Mouse (Mus musculus): ENCODE data around the gene Srarp. TPM values are rescaled to one million over a fixed set of nuclear protein-coding genes. Genes with fewer than 3 reads are reported as not detected.

The Srarp gene
- polyA plus RNA-seq, 1 experiment from 2014 or later: not detected

GRCm38 (mm10) chr4:141439083-141439803 is 3.3 kb upstream of the Srarp start:
- no peak for ATAC-seq
- 83% methylated on average over 12 of the region's 12 CpGs for WGBS
- no peaks in the 10 kb centered on the region for H3K9me3 ChIP-seq

GRCm38 (mm10) chr4:141433191-141433590 is 2.7 kb downstream of the Srarp start:
- Histone ChIP-seq H3K36me3 (no peaks in the 10 kb centered on the region), H3K9me3 (no peaks in the 10 kb centered on the region), H3K4me1 (replicated peaks) (no peaks in the 10 kb centered on the region), H3K27ac (no peak overlapping the region), H3K27me3 (0 out of 2 replicates have a peak, but pooled peaks cover 3% of the 10 kb centered on the region), H3K9ac (replicated peaks) (no peak overlapping the region), H3K4me2 (replicated peaks) (no peak overlapping the region), H3K4me3 (replicated peaks) (no peak overlapping the region)
- 87% methylated on average over 18 of the region's 18 CpGs for WGBS
- ATAC-seq: no peak

More at GRCm38 (mm10) chr4:141439083-141439803, 3.3 kb upstream of the Srarp start:
- Histone ChIP-seq H3K9ac (replicated peaks) (no peak overlapping the region), H3K4me1 (replicated peaks) (peaks cover 6% of the 10 kb centered on the region), H3K27me3 (no peaks in the 10 kb centered on the region), H3K4me3 (replicated peaks) (no peak overlapping the region), H3K36me3 (no peaks in the 10 kb centered on the region), H3K4me2 (replicated peaks) (no peak overlapping the region), H3K27ac (no peak overlapping the region)

DNA sequence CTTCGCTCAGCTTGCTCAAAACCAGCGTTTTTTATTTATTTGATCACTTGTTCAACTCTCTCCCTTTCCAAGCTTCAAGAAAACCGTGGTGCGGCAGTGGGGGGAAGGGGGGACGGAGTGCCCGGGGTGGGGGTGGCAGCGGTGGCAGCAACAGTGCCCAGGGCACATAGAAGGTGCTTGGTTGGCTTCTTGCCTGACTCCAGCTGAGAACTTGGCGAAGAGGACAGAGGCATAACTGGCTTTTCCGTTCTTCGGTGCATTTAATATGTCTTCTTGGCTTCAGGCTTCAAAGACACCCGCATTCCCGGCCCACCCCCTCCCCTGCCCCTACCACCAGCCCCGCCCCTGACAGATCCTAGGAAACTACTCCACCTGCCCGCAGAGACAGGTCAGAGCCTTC is 3.2 kb downstream of the Srarp start:
- WGBS: 76% methylated on average over 14 of the region's 14 CpGs
- H3K4me2 ChIP-seq (replicated peaks): no peak overlapping the region
- ATAC-seq: no peak
- no peak overlapping the region for H3K27ac ChIP-seq
- H3K4me1 ChIP-seq (replicated peaks): no peaks in the 10 kb centered on the region
- H3K9me3 ChIP-seq: no peaks in the 10 kb centered on the region
- H3K36me3 ChIP-seq: no peaks in the 10 kb centered on the region
- 0 out of 2 replicates have a peak, but pooled peaks cover 3% of the 10 kb centered on the region for H3K27me3 ChIP-seq
- no peak overlapping the region for H3K4me3 ChIP-seq (replicated peaks)
- no peak overlapping the region for H3K9ac ChIP-seq (replicated peaks)

- peaks cover 3% of the 10 kb centered on the region for H3K4me1 ChIP-seq (replicated peaks)
- WGBS: 45% methylated on average over 9 of the region's 9 CpGs
- no peak overlapping the region for H3K4me2 ChIP-seq (replicated peaks)
- H3K27ac ChIP-seq: no peak overlapping the region
- no peak for ATAC-seq
- 0 out of 2 replicates have a peak, but pooled peaks cover 7% of the 10 kb centered on the region for H3K27me3 ChIP-seq
- H3K9ac ChIP-seq (replicated peaks): no peak overlapping the region
- H3K9me3 ChIP-seq: no peaks in the 10 kb centered on the region
- no peaks in the 10 kb centered on the region for H3K36me3 ChIP-seq
- no peak overlapping the region for H3K4me3 ChIP-seq (replicated peaks)
Measured at GRCm38 (mm10) chr4:141430997-141431396, 4.9 kb downstream of the Srarp start.

GRCm38 (mm10) chr4:141429847-141430246 is 6.1 kb downstream of the Srarp start:
- H3K9me3 ChIP-seq: no peaks in the 10 kb centered on the region
- no peak overlapping the region for H3K4me2 ChIP-seq (replicated peaks)
- 51% methylated on average over 9 of the region's 9 CpGs for WGBS
- H3K27ac ChIP-seq: no peak overlapping the region
- no peaks in the 10 kb centered on the region for H3K36me3 ChIP-seq
- peaks cover 13% of the 10 kb centered on the region; the same call in 1 of the 2 replicates for H3K27me3 ChIP-seq
- no peak for ATAC-seq
- peaks cover 14% of the 10 kb centered on the region for H3K4me1 ChIP-seq (replicated peaks)
- no peak overlapping the region for H3K9ac ChIP-seq (replicated peaks)
- no peak overlapping the region for H3K4me3 ChIP-seq (replicated peaks)

DNA sequence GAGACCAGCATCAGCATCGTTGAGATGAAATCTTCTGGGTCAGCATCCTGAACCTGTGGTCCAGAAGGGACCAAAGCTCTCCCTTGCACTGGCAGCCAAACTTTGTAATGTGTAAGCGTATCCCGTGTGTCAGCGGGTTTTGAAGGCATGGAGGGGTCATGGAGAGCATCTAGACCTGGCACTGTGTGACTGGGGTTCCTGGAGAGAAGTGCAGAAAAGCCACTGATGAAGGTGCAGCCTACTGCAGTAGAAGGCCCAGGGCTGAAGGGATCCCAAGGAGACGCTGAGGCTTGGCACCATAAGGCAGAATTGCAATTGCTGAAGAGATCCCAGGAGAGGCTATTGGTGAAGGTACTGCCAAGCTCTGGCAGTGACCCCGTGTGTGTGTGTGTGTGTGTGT is 6.5 kb downstream of the Srarp start:
- ATAC-seq: no peak
- no peak overlapping the region for H3K4me2 ChIP-seq (replicated peaks)
- H3K4me3 ChIP-seq (replicated peaks): no peak overlapping the region
- 83% methylated on average over 6 of the region's 6 CpGs for WGBS
- no peak overlapping the region for H3K9ac ChIP-seq (replicated peaks)
- no peaks in the 10 kb centered on the region for H3K36me3 ChIP-seq
- H3K27ac ChIP-seq: no peak overlapping the region
- peaks cover 15% of the 10 kb centered on the region for H3K4me1 ChIP-seq (replicated peaks)
- H3K27me3 ChIP-seq: peaks cover 13% of the 10 kb centered on the region; the same call in 1 of the 2 replicates
- H3K9me3 ChIP-seq: no peaks in the 10 kb centered on the region

DNA sequence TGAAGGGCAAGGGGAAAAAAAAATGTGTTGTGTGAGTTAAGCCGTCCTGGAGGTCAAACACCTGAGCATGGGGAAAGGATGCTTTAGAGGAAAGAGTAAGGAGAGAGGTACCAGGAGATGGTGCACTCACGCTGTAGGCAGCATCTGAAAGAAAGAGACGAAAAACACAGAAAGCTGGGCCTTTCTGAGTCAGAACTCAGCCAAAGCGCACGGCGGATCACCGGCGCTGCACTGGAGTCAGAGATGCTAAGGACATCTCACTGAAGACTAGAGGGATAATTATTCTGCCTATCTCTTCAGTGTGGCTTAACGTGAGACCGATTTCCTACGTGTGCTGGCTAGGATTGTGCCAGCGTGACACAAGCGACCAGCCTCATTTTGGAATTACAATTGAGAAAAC is 8.0 kb downstream of the Srarp start:
- H3K27ac ChIP-seq: no peak overlapping the region
- H3K4me3 ChIP-seq (replicated peaks): no peak overlapping the region
- no peak overlapping the region for H3K9ac ChIP-seq (replicated peaks)
- ATAC-seq: no peak
- peaks cover 15% of the 10 kb centered on the region for H3K4me1 ChIP-seq (replicated peaks)
- no peaks in the 10 kb centered on the region for H3K9me3 ChIP-seq
- peaks cover 13% of the 10 kb centered on the region; the same call in 1 of the 2 replicates for H3K27me3 ChIP-seq
- H3K4me2 ChIP-seq (replicated peaks): no peak overlapping the region
- H3K36me3 ChIP-seq: no peaks in the 10 kb centered on the region
- 82% methylated on average over 13 of the region's 13 CpGs for WGBS

DNA sequence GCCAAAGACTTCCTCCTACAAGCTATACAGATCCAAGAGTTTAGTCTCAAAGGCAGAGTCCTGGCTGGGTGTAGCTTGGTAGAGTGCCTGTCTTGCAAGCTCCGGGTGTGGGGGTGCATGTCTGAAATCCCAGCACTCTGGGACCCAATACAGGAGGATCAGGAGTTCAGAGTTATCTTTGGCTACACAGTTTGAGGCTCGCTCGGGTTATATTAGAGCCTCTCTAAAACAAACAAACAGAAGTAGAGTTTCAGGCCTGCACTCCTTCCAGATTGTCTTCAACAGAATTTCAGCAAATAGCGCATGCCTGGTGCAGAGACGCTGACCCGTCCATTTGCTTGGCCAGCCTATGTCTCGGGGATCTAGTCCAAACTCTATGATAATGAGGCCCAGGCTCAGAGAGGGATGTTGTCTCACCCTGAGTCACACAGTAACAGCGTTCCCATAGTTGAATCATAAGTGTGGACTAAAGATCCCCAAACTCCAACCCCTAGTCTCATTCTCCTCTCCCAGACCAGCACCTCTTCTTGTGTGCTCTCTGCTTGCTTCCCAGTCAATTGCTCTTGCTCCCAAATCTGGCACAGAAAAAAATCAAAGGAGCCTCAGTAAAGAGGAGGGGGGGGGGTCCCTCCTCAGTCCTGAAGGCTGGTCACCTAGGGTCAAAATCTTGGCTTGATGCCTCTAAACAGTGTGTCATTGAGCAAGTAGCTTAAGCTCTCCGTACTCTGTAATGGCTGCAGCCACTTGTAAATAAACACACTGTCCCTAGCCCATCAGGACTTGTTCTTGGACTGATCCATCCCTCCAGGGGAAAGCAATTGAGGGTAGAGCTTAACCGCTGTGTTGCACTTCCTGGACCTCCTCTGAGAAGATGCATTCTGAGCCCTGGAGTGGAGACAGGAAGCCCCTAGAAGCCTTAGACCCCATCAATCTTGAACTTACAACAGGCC is 8.8 kb downstream of the Srarp start:
- Histone ChIP-seq H3K36me3 (no peaks in the 10 kb centered on the region), H3K9me3 (no peaks in the 10 kb centered on the region), H3K4me1 (replicated peaks) (peaks cover 15% of the 10 kb centered on the region), H3K4me3 (replicated peaks) (no peak overlapping the region), H3K27me3 (peaks cover 13% of the 10 kb centered on the region; the same call in 1 of the 2 replicates), H3K27ac (no peak overlapping the region), H3K9ac (replicated peaks) (no peak overlapping the region), H3K4me2 (replicated peaks) (no peak overlapping the region)
- WGBS: 84% methylated on average over 10 of the region's 10 CpGs
- no peak for ATAC-seq

DNA sequence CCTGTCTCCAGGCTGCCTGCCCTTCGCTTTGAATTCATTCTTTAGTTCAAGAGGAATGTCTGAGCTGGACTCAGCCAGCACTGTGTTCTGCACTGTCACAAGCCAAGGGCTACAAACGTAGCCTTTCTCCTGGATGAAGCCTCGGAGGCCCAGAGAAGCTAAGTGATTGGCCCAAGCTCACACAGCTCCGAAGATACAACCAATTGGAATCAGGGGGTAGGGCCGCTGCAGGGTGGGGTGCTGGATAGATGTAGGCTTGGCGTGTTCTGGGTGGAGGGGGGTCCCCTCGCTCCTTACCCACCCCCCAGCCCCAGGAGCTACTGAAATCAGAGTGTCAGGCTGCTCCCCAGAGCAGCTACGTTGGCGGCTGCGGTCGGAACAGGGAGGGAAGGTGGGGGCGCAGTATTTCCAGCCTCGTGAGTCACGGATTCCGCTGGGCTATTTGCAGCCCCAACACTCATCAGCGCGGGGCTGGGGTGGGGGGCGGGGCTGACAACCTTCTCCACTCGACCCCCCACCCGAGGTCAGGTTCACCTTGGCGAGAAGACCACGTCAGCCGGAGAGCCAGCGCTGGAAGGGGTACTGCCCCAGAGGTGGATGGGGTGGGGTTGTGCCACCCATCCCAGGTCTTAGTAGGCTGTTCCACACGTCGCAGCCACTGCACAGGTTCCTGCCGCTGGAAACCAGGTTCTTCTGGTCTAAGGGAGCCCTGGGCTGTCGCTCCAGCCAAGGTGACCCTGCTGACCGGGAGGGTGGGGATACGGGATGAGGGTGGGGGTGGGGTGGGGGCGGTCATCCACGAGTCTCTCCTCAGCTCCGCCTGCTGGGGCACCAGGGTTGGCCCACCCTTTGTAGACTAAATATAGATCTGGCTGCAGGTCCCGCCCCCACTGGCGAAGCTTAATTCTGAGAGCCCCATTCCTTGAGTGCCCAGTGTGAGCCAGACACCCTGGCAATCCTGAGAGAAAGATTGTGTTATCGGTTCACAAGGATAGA is 10.1 kb downstream of the Srarp start:
- no peak overlapping the region for H3K27ac ChIP-seq
- H3K27me3 ChIP-seq: peaks cover 13% of the 10 kb centered on the region; the same call in 1 of the 2 replicates
- 6% methylated on average over 36 of the region's 36 CpGs for WGBS
- H3K36me3 ChIP-seq: no peaks in the 10 kb centered on the region
- peak overlapping the region; percentile 72 for H3K4me2 ChIP-seq (replicated peaks)
- H3K9ac ChIP-seq (replicated peaks): peak overlapping the region; percentile 67
- peaks cover 15% of the 10 kb centered on the region for H3K4me1 ChIP-seq (replicated peaks)
- ATAC-seq: peak; percentile 96
- H3K9me3 ChIP-seq: no peaks in the 10 kb centered on the region
- H3K4me3 ChIP-seq (replicated peaks): peak overlapping the region; percentile 44

GRCm38 (mm10) chr4:141423691-141424431 is 12.0 kb downstream of the Srarp start:
- peaks cover 10% of the 10 kb centered on the region; the same call in 1 of the 2 replicates for H3K27me3 ChIP-seq
- H3K4me2 ChIP-seq (replicated peaks): no peak overlapping the region
- 92% methylated on average over 13 of the region's 13 CpGs for WGBS
- no peak overlapping the region for H3K4me3 ChIP-seq (replicated peaks)
- no peaks in the 10 kb centered on the region for H3K36me3 ChIP-seq
- H3K9me3 ChIP-seq: no peaks in the 10 kb centered on the region
- no peak overlapping the region for H3K9ac ChIP-seq (replicated peaks)
- no peak overlapping the region for H3K27ac ChIP-seq
- H3K4me1 ChIP-seq (replicated peaks): peaks cover 15% of the 10 kb centered on the region
- no peak for ATAC-seq

DNA sequence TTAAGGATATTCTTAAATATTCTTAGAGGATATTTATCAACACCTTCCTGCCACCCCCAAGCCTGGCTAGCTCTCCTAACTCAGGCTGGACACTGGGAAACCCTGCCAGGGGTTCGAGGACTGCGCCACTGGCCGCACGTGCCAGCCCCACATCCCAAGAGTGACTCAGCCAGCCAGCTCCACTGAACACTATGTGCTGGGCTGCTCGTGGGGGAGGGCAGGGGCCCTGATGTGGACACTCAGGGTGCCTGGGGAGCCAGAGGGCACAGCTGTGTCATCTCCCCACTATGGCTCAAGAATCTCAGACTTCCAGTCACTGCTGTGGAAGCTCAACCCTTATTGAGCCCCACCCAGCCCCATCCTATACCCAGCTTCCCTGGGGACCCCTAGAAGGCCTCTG is 12.6 kb downstream of the Srarp start:
- peaks cover 15% of the 10 kb centered on the region for H3K4me1 ChIP-seq (replicated peaks)
- no peak overlapping the region for H3K4me2 ChIP-seq (replicated peaks)
- WGBS: 82% methylated on average over 5 of the region's 5 CpGs
- peaks cover 10% of the 10 kb centered on the region; the same call in 1 of the 2 replicates for H3K27me3 ChIP-seq
- no peak overlapping the region for H3K27ac ChIP-seq
- no peak for ATAC-seq
- no peaks in the 10 kb centered on the region for H3K9me3 ChIP-seq
- no peaks in the 10 kb centered on the region for H3K36me3 ChIP-seq
- H3K9ac ChIP-seq (replicated peaks): no peak overlapping the region
- no peak overlapping the region for H3K4me3 ChIP-seq (replicated peaks)

All from midbrain, embryonic 13.5 days (tissue).